Mouse (Mus musculus): Measurements from ENCODE around the gene Gamt. TPM values are rescaled to one million over a fixed set of nuclear protein-coding genes. Genes with fewer than 3 reads are reported as not detected.
"Not testable (repeated sequence)": the region's sequence is repeated elsewhere in the genome, so short reads cannot be mapped to it uniquely, and the experiment has no call there.

Gamt gene
- total and polyA plus RNA-seq, 3 experiments, result 8.3 to 11.0 (median 8.4) TPM

DNA sequence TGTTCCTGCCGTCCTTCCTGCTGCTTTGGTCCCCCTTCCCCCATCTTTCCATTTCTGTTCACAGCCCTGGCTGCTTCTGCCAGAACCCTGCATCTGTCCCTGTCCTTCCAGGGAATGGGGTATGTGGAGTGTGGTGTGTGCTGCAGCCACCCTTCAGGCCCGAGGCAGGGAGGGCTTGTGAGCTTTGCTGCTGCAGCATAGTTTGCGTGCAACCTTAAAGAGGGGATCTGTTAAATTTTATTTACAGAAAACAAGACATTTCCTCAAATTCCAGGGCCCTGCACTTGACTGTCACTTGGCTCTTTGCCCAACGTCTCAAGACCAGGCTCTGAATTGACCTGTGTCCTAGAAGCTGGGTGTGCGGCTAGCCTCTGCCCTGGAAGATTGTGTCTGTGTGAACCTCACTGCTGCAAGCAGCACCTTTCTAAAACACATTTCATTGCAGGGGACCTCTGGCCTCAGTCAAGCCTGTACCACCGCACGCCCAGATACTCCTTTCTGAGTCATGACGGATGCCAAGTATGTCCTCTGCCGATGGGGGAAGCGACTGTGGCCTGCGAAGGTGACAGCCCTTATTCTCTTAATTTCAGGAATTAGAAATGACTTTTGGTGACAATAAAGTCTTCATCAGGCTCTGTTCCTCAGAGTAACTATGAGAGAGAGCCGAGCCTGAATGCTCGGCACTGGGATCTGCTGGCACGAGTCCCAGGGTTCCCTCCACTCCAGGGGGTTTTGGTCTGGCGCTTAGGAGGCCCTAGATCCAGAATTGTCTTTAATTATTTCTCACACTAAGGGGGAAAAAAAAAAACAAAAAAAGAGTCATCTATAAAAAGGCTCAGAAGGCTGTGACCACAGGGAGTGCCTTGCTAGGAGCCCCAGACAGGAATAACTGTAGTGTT lies 32.7 kb downstream of the Gamt start:
- no peaks in the 10 kb centered on the region; the same call in 1 of the 2 replicates for H3K4me1 ChIP-seq (ENCODE audit: control insufficient read depth, insufficient read depth, low read length)
- no peaks in the 10 kb centered on the region for H3K27me3 ChIP-seq (ENCODE audit: control insufficient read depth, insufficient read depth, low read length)
- H3K9ac ChIP-seq (ENCODE audit: low read depth, low read length), result no peak overlapping the region
- 45% methylated on average over 15 of the region's 15 CpGs for WGBS
- no peak overlapping the region for H3K27ac ChIP-seq
- H3K79me2 ChIP-seq (replicated peaks; ENCODE audit: control insufficient read depth, insufficient read depth, low read length), result no peaks in the 10 kb centered on the region
- TF ChIP-seq EP300 (IDR thresholded peaks at IDR 0.05; ENCODE audit: insufficient read depth, low read depth, low read length), result no peak
- TF ChIP-seq POLR2A (IDR thresholded peaks at IDR 0.05; ENCODE audit: insufficient read depth, low read depth, low read length), result no peak
- no peak for TF ChIP-seq CTCF (IDR thresholded peaks at IDR 0.05)
- no peak for DNase-seq
- no peaks in the 10 kb centered on the region for H3K36me3 ChIP-seq (ENCODE audit: control insufficient read depth, insufficient read depth, low read length)
- intact Hi-C loops (cut with DNase I), result loop anchor here (2.0 to 5.0 kb wide), 3 partner anchors 21 to 51 kb away; partner anchors contain the start of genes Efna2 and Ndufs7
- no peak overlapping the region for H3K4me3 ChIP-seq

DNA sequence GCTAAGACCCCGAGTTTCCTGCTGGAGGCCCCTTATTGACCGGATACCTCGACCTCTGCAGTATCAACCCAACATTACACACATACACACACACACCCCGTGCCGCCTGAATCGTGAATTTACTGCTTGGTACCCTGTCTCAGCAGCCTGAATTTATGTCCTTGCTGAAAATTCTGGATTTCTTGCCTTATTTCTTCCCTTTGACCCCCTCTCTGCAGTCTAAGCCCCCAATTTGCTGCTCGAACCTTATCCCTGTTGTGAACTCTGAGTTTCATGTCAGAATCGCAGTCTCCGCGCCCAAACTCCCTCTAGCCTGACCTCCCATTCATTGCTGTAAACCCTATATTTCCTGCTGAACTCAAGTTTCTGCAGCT lies 33.7 kb downstream of the Gamt start:
- Histone ChIP-seq H3K9ac (ENCODE audit: low read depth, low read length) (peak overlapping the region; percentile 65), H3K4me3 (peak overlapping the region; percentile 79), H3K79me2 (replicated peaks; ENCODE audit: control insufficient read depth, insufficient read depth, low read length) (no peaks in the 10 kb centered on the region), H3K27ac (peak overlapping the region; percentile 88), H3K4me1 (ENCODE audit: control insufficient read depth, insufficient read depth, low read length) (no peaks in the 10 kb centered on the region; the same call in 1 of the 2 replicates), H3K27me3 (ENCODE audit: control insufficient read depth, insufficient read depth, low read length) (no peaks in the 10 kb centered on the region), H3K36me3 (ENCODE audit: control insufficient read depth, insufficient read depth, low read length) (no peaks in the 10 kb centered on the region)
- DNase-seq, result no peak
- 8% methylated on average over 10 of the region's 10 CpGs for WGBS
- intact Hi-C loops (cut with DNase I), result loop anchor here (2.0 to 5.0 kb wide), 3 partner anchors 22 to 50 kb away; partner anchors contain the start of genes Efna2 and Ndufs7
- TF ChIP-seq EP300 (IDR thresholded peaks at IDR 0.05; ENCODE audit: insufficient read depth, low read depth, low read length), result no peak
- no peak for TF ChIP-seq POLR2A (IDR thresholded peaks at IDR 0.05; ENCODE audit: insufficient read depth, low read depth, low read length)
- no peak for TF ChIP-seq CTCF (IDR thresholded peaks at IDR 0.05)

DNA sequence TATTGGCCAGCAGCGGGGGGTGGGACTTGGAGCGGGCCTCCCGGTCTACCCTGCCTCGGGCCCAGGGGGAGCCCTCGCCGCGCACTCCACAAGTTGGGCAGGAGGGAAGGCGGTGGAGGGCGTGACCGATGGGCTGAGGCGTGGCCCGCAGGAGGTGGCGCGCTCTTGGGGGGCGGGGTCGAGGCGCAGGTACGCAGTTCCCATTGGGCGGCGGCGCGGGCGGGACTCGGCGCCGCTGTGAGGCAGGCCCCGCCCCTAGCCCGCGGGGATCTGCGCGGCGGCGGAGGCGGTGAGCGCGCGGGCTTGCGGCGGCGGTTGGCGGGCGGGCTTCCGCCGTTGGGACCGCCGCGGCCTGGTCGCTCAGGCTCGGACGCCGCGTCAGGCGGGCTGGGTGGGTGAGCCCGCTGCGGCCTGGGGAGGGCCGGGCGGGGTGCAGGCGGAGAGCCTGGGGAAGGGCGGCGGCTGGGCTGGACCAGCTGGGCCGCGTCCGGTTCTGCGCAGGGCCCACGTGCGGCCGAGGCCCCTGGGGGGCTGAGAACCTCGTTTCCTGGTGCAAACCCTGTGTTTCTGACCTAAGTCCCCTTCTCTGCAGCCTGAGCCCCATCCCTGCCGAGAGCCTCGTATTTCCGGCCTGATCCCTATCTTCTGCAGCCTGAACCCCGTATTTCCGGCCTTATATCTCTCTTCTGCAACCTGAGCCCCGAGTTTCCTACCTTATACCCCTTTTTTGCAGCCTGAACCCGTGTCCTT lies 34.2 kb downstream of the Gamt start, which contains the start of gene Mum1:
Mum1 (plus strand) TSS at position 19 of the 750 bp plus-strand sequence.
- H3K79me2 ChIP-seq (replicated peaks; ENCODE audit: control insufficient read depth, insufficient read depth, low read length), result no peaks in the 10 kb centered on the region
- DNase-seq, result peak; percentile 99 to 100
- peak within 1 kb of the TSS; percentile 79 for H3K4me3 ChIP-seq
- H3K27me3 ChIP-seq (ENCODE audit: control insufficient read depth, insufficient read depth, low read length), result no peaks in the 10 kb centered on the region
- TF ChIP-seq POLR2A (IDR thresholded peaks at IDR 0.05; ENCODE audit: insufficient read depth, low read depth, low read length), result no peak
- peak; percentile 82 for TF ChIP-seq CTCF (IDR thresholded peaks at IDR 0.05)
- TF ChIP-seq EP300 (IDR thresholded peaks at IDR 0.05; ENCODE audit: insufficient read depth, low read depth, low read length), result 0 out of 2 replicates have a peak, but pooled peaks have one; percentile 11
- H3K9ac ChIP-seq (ENCODE audit: low read depth, low read length), result peak within 1 kb of the TSS; percentile 65
- intact Hi-C loops (cut with DNase I), result loop anchor here (2.0 to 5.0 kb wide), 3 partner anchors 22 to 49 kb away; partner anchors contain the start of genes Efna2 and Ndufs7
- no peaks in the 10 kb centered on the region; the same call in 1 of the 2 replicates for H3K4me1 ChIP-seq (ENCODE audit: control insufficient read depth, insufficient read depth, low read length)
- 1% methylated on average over 72 of the region's 75 CpGs for WGBS
- no peaks in the 10 kb centered on the region for H3K36me3 ChIP-seq (ENCODE audit: control insufficient read depth, insufficient read depth, low read length)
- H3K27ac ChIP-seq, result peak within 1 kb of the TSS; percentile 90

DNA sequence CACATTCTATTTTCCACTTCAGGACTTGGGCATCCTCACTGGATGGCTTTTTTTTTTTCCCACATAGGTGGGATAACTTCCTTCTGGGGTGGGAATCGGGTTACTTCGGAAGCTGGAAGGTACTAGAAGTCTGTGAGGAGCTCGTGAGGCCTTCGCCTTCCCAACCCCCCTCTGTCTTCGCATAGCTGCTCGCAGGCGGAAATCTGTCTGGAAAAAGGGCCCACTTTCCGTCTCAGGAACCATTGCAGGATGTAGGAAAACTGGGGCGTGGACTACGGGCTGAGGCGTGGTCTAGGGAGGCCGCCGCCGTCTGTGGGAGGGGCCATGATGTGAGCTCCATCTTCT lies 34.8 kb downstream of the Gamt start:
- H3K27me3 ChIP-seq (ENCODE audit: control insufficient read depth, insufficient read depth, low read length), result no peaks in the 10 kb centered on the region
- H3K4me1 ChIP-seq (ENCODE audit: control insufficient read depth, insufficient read depth, low read length), result no peaks in the 10 kb centered on the region; the same call in 1 of the 2 replicates
- no peak for DNase-seq
- intact Hi-C loops (cut with DNase I), result loop anchor here (2.0 to 5.0 kb wide), 3 partner anchors 23 to 49 kb away; partner anchors contain the start of genes Efna2 and Ndufs7
- H3K4me3 ChIP-seq, result peak overlapping the region; percentile 21
- TF ChIP-seq CTCF (IDR thresholded peaks at IDR 0.05), result no peak
- peak; percentile 69; the same call in 1 of the 2 replicates for TF ChIP-seq EP300 (IDR thresholded peaks at IDR 0.05; ENCODE audit: insufficient read depth, low read depth, low read length)
- TF ChIP-seq POLR2A (IDR thresholded peaks at IDR 0.05; ENCODE audit: insufficient read depth, low read depth, low read length), result peak; percentile 84
- WGBS, result 2% methylated on average over 14 of the region's 14 CpGs
- H3K9ac ChIP-seq (ENCODE audit: low read depth, low read length), result peak overlapping the region; percentile 33; the same call in 1 of the 2 replicates
- H3K79me2 ChIP-seq (replicated peaks; ENCODE audit: control insufficient read depth, insufficient read depth, low read length), result no peaks in the 10 kb centered on the region
- peak overlapping the region; percentile 90 for H3K27ac ChIP-seq
- H3K36me3 ChIP-seq (ENCODE audit: control insufficient read depth, insufficient read depth, low read length), result no peaks in the 10 kb centered on the region

DNA sequence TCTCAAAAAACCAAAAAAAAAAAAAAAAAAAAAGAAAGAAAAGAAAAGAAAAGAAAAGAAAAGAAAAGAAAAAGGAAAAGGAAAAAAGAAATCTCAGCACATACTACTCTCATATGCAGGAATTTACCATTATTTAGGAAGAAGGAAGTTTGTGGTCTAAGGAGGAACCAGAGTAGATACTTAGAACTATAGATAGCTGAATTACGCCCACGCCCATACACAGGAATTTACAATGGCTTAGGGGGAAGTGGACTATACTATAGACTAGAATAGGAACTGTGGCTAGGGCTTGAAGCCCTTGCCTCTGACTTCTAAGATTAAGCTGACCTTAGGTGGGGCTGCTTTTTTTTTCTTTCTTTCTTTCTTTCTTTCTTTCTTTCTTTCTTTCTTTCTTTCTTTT lies 37.7 kb downstream of the Gamt start:
- H3K4me3 ChIP-seq; H3K9ac ChIP-seq (ENCODE audit: low read depth, low read length); H3K36me3 ChIP-seq (ENCODE audit: control insufficient read depth, insufficient read depth, low read length); H3K27me3 ChIP-seq (ENCODE audit: control insufficient read depth, insufficient read depth, low read length); H3K4me1 ChIP-seq (ENCODE audit: control insufficient read depth, insufficient read depth, low read length); intact Hi-C loops (cut with DNase I); H3K27ac ChIP-seq; DNase-seq; H3K79me2 ChIP-seq (replicated peaks; ENCODE audit: control insufficient read depth, insufficient read depth, low read length): not testable (repeated sequence)
- 73% methylated on average over 2 of the region's 2 CpGs for WGBS
